Mouse (Mus musculus) limb, embryonic 13.5 days (tissue): ENCODE results near the gene Dlgap4. TPM values are rescaled to one million over a fixed set of nuclear protein-coding genes. Genes with fewer than 3 reads are reported as not detected.

ENCODE experiments used
- ATAC-seq: fragments of 200-750 bp; cut with Nextera tagmentation; 2 replicates; pipeline ENCODE4 v1.8.0; 2017; ENCODE audit warnings: low read depth, moderate number of reproducible peaks, moderate TSS enrichment; ENCODE audit not compliant: low FRiP score
- H3K27ac ChIP-seq: fragments of 300-500 bp; sonication (generic); 2 replicates; pipeline ENCODE4 v1.5.1; 2015; ENCODE audit warnings: inconsistent platforms, mild to moderate bottlenecking, moderate library complexity
- H3K27me3 ChIP-seq: fragments of 300-500 bp; sonication (generic); 2 replicates; pipeline ENCODE4 v1.6.1; 2015; ENCODE audit warnings: mild to moderate bottlenecking, inconsistent platforms
- H3K36me3 ChIP-seq: fragments of 300-500 bp; sonication (generic); 2 replicates; pipeline ENCODE4 v1.6.1; 2015; ENCODE audit warnings: inconsistent platforms, mild to moderate bottlenecking, moderate library complexity
- H3K4me1 ChIP-seq: fragments of 300-500 bp; sonication (generic); 2 replicates; pipeline ENCODE4 v1.6.1; 2015; ENCODE audit warnings: inconsistent platforms
- H3K4me2 ChIP-seq: fragments of 300-500 bp; sonication (generic); replicated peaks from 2 replicates; pipeline ENCODE4 v1.6.1; 2015; ENCODE audit warnings: inconsistent platforms, mild to moderate bottlenecking, moderate library complexity
- H3K4me3 ChIP-seq: fragments of 300-500 bp; sonication (generic); 2 replicates; pipeline ENCODE4 v1.5.1; 2015; ENCODE audit warnings: moderate library complexity, mild to moderate bottlenecking, inconsistent platforms
- H3K9ac ChIP-seq: fragments of 300-500 bp; sonication (generic); 2 replicates; pipeline ENCODE4 v1.6.1; 2015; ENCODE audit warnings: mild to moderate bottlenecking, inconsistent platforms
- H3K9me3 ChIP-seq: fragments of 300-500 bp; sonication (generic); 2 replicates; pipeline ENCODE4 v1.6.1; 2016; ENCODE audit warnings: inconsistent platforms
- WGBS: fragments of 180-500 bp; shearing (Covaris S2); methylation state at CpG from one replicate; pipeline ENCODE4 v1.1.7; 2015; 5-methylcytosine and 5-hydroxymethylcytosine counted together
- polyA plus RNA-seq: library from polyadenylated mRNA; unstranded; fragments of >200 nt; fragmentation: Nextera tagmentation; extraction: Ambion mirVana; gene quantifications from 2 replicates; pipeline ENCODE4 v1.2.1, GENCODE M21; 2015

Dlgap4 gene
- polyA plus RNA-seq, 1 experiment from 2014 or later, result 101 TPM

DNA sequence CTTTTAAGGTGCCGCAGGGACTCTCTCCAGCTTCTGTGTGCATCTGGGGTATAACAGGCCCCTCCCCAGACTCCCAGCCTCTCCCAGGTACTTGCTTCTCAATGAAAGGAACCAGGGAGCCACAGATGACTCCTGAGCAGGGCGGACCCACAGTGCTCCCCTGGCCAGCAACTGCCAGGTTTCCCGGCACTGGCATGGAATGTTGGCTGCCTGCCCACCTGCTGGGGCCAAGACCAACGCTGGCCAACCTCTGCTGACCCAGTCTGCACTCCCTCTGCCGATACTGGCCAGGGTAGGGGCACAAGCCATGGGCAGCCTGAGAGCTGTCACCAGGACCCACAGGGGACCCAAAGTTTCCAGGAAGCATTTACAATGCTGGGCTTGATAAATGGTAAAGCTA lies 7.9 kb downstream of the Dlgap4 start:
- H3K9me3 ChIP-seq, result no peaks in the 10 kb centered on the region
- no peak overlapping the region for H3K27ac ChIP-seq
- H3K9ac ChIP-seq, result no peak overlapping the region
- no peak overlapping the region for H3K4me2 ChIP-seq
- H3K27me3 ChIP-seq, result peaks cover 38% of the 10 kb centered on the region
- ATAC-seq, result no peak
- H3K4me1 ChIP-seq, result no peaks in the 10 kb centered on the region
- no peak overlapping the region for H3K4me3 ChIP-seq
- WGBS, result 56% methylated on average over 5 of the region's 5 CpGs
- H3K36me3 ChIP-seq, result no peaks in the 10 kb centered on the region

DNA sequence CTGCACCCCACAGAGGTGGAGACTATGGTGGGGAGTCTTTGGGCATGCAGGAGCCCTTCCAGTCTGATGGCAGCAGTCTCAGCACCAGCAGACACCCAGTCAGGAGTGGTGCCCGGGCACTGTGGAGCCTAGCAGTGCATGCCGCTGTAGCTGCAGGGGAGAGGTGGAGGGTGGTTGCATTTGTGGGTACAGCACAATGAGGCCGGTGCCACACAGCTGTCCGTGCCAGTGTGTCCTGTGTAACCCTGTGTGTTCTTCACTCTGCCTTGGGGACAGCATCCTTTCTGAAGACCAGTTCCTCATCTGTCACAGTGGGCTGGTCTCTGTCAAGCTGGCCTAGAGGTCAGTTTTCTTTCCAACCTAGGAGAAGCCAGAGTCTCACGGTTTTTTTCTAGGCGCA lies 8.7 kb downstream of the Dlgap4 start:
- no peak overlapping the region for H3K4me3 ChIP-seq
- WGBS, result 88% methylated on average over 6 of the region's 6 CpGs

DNA sequence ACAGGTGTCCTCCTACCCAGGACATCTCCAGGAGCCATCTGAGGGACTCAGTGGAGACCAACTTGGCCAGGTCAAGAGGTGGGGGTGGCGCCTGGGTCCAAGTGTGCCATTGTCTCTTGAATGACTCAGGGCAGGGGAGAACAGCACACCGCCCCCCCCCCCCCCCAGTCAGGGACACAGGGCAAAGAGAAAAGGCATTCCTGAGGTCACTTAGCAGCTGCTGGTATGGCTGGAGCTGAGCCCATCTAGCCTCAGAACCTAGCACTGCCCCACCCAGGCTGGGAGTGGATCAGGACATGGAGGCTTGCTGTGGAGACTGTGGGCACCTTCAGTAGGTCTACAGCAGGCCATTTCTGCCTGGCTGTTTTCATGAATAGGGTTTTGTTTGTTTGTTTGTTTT lies 9.7 kb downstream of the Dlgap4 start:
- Histone ChIP-seq H3K4me2 (no peak overlapping the region), H3K9ac (no peak overlapping the region), H3K27me3 (peaks cover 20% of the 10 kb centered on the region), H3K36me3 (no peaks in the 10 kb centered on the region), H3K4me1 (no peaks in the 10 kb centered on the region), H3K9me3 (no peaks in the 10 kb centered on the region), H3K27ac (no peak overlapping the region), H3K4me3 (no peak overlapping the region)
- no peak for ATAC-seq
- 79% methylated on average over 2 of the region's 2 CpGs for WGBS

More for the DNA sequence above, 8.7 kb downstream of the Dlgap4 start:
- H3K36me3 ChIP-seq, result no peaks in the 10 kb centered on the region
- H3K4me2 ChIP-seq, result no peak overlapping the region
- H3K4me1 ChIP-seq, result no peaks in the 10 kb centered on the region
- ATAC-seq, result no peak
- peaks cover 30% of the 10 kb centered on the region for H3K27me3 ChIP-seq
- no peak overlapping the region for H3K9ac ChIP-seq
- no peak overlapping the region for H3K27ac ChIP-seq
- no peaks in the 10 kb centered on the region for H3K9me3 ChIP-seq

DNA sequence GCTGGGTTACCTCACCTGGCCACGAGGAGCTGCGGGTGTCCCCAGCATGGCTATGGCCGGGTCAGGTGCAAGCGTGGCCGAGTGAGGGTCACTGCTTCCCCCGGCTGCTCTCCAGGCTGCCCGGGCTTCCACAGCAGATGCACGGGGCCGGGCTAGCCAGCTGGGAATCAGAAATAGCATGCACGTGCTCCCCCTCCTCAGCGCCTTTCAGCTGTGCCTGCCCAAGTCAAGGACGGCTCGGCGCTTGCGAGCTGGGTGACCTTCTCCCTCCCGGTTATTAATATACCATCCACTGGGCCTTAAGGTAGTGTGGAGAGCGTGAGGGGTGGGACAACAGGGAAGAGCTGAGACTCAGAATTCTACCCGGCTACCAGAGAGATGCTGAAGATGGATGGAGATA lies 11.8 kb downstream of the Dlgap4 start:
- H3K9ac ChIP-seq, result no peak overlapping the region
- no peak for ATAC-seq
- WGBS, result 82% methylated on average over 18 of the region's 18 CpGs
- no peak overlapping the region for H3K27ac ChIP-seq
- H3K4me3 ChIP-seq, result no peak overlapping the region
- H3K36me3 ChIP-seq, result no peaks in the 10 kb centered on the region
- no peaks in the 10 kb centered on the region for H3K27me3 ChIP-seq
- H3K4me1 ChIP-seq, result no peaks in the 10 kb centered on the region
- H3K9me3 ChIP-seq, result peaks cover 2% of the 10 kb centered on the region; the same call in 1 of the 2 replicates
- H3K4me2 ChIP-seq, result no peak overlapping the region

DNA sequence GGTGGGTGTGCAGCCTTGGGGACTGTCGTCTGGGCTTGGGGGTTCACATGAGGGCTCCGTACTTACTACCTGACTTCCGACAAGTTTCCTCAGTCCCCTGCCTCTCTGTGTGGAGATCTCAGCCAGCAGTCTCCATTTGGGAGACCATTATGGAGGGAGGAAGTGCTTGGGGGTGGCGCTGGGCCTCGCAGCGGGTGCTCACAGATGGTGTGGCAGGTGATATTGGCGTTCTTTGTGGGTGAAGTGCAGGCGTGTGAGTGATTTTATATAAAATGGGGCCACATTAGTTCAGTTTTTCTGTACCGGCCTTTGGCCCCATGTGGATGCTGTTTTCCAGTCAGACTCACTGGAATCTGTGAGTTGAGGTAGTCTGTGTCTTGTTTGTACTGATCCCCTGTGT lies 12.6 kb downstream of the Dlgap4 start:
- 84% methylated on average over 9 of the region's 9 CpGs for WGBS
- H3K27me3 ChIP-seq, result no peaks in the 10 kb centered on the region
- no peaks in the 10 kb centered on the region for H3K4me1 ChIP-seq
- H3K36me3 ChIP-seq, result no peaks in the 10 kb centered on the region
- H3K27ac ChIP-seq, result no peak overlapping the region
- H3K9ac ChIP-seq, result no peak overlapping the region
- H3K4me2 ChIP-seq, result no peak overlapping the region
- ATAC-seq, result no peak
- peaks cover 3% of the 10 kb centered on the region; the same call in 1 of the 2 replicates for H3K9me3 ChIP-seq
- H3K4me3 ChIP-seq, result no peak overlapping the region

DNA sequence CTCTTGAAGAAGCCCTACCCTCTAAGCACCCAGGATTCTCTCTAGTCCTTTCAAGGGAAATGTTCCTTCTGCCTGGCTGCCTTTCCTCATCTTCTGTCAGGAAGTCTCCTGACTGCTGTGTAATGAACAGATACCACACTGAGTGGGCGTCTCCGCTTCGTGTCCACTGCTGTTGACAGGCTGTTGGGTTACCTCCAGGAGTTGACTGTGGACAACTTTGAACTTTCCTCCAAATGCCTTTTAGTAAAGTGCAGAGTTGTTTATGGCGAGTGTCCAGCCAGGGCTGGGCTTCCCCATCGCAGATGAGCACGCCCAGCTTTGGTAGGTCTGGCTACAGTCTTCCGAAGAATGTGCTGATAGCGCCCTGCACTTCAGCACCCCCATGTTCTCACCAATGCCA lies 13.0 kb downstream of the Dlgap4 start:
- no peak for ATAC-seq
- H3K9ac ChIP-seq, result no peak overlapping the region
- H3K9me3 ChIP-seq, result peaks cover 3% of the 10 kb centered on the region; the same call in 1 of the 2 replicates
- no peaks in the 10 kb centered on the region for H3K27me3 ChIP-seq
- no peak overlapping the region for H3K27ac ChIP-seq
- H3K36me3 ChIP-seq, result no peaks in the 10 kb centered on the region
- no peak overlapping the region for H3K4me2 ChIP-seq
- H3K4me1 ChIP-seq, result no peaks in the 10 kb centered on the region
- no peak overlapping the region for H3K4me3 ChIP-seq
- 87% methylated on average over 8 of the region's 8 CpGs for WGBS

DNA sequence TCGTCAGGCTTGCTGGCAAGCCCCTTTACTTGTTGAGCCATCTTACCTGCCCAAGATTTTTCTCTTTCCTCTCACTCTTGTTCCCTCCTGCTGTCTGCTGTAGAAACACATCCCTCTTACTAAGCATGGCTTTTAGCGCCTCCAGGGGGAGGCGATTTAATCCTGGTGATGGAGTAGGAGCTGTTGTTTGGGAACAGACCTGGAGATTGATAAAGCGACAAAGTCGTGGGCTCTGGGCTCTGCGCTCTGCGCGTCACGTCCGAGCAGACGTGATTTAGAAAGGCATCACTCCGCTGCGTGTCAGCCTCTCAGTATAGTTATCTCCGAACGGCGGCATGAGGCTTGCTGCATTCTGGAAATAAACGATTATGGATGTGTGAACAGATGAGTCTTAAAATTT lies 14.4 kb downstream of the Dlgap4 start:
- peaks cover 3% of the 10 kb centered on the region; the same call in 1 of the 2 replicates for H3K9me3 ChIP-seq
- no peak for ATAC-seq
- H3K4me2 ChIP-seq, result no peak overlapping the region
- WGBS, result 69% methylated on average over 17 of the region's 17 CpGs
- no peak overlapping the region for H3K4me3 ChIP-seq
- H3K9ac ChIP-seq, result no peak overlapping the region
- H3K36me3 ChIP-seq, result no peaks in the 10 kb centered on the region
- no peak overlapping the region for H3K27ac ChIP-seq
- no peaks in the 10 kb centered on the region for H3K27me3 ChIP-seq
- no peaks in the 10 kb centered on the region for H3K4me1 ChIP-seq

DNA sequence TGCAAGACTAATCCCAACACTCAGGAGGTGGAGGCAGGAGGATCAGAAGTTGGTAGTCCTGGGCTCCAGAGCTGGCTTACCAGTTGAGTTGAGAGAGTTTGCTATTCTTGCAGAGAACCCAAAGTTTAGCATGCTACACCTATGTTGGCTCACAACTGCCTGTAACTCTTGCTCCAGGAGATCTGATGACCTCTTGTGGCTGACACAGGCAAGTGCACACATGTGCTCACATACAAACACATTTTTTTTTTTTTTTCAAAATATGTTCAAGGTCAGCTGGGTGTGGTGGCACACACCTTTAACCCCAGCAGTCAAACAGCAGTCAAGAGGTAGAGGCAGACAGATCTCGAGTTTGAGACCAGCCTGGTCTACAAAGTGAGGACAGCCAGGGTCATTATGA lies 16.8 kb downstream of the Dlgap4 start:
- 81% methylated on average over 1 of the region's 1 CpGs for WGBS
- no peak for ATAC-seq
- no peak overlapping the region for H3K4me3 ChIP-seq
- H3K4me1 ChIP-seq, result no peaks in the 10 kb centered on the region
- no peaks in the 10 kb centered on the region for H3K36me3 ChIP-seq
- peaks cover 3% of the 10 kb centered on the region; the same call in 1 of the 2 replicates for H3K9me3 ChIP-seq
- H3K27me3 ChIP-seq, result no peaks in the 10 kb centered on the region
- H3K4me2 ChIP-seq, result no peak overlapping the region
- H3K9ac ChIP-seq, result no peak overlapping the region
- H3K27ac ChIP-seq, result no peak overlapping the region

DNA sequence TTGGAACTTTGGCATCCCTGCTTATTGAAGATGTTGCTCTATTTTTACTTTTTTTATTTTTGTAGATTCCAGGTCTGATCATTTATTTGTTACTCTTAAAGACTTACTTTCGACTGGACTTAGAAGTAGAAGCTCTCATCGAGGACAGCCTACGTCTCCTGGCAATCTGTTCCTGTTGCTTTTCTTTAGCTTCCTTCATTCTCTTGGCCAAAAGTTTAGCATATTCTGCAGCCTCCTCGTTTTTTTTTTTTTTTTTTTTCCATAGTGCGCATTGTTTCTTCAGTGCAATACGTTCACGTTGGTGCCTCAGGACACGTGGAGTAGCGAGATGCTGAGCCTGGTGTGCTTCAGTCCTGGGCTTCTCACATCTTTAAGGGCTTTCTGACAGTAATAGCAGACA lies 19.2 kb downstream of the Dlgap4 start:
- H3K4me1 ChIP-seq, result no peaks in the 10 kb centered on the region
- H3K36me3 ChIP-seq, result no peaks in the 10 kb centered on the region
- H3K27me3 ChIP-seq, result no peaks in the 10 kb centered on the region
- no peak for ATAC-seq
- 86% methylated on average over 9 of the region's 9 CpGs for WGBS
- no peak overlapping the region for H3K4me3 ChIP-seq
- no peak overlapping the region for H3K4me2 ChIP-seq
- H3K9me3 ChIP-seq, result peaks cover 3% of the 10 kb centered on the region; the same call in 1 of the 2 replicates
- no peak overlapping the region for H3K27ac ChIP-seq
- no peak overlapping the region for H3K9ac ChIP-seq

DNA sequence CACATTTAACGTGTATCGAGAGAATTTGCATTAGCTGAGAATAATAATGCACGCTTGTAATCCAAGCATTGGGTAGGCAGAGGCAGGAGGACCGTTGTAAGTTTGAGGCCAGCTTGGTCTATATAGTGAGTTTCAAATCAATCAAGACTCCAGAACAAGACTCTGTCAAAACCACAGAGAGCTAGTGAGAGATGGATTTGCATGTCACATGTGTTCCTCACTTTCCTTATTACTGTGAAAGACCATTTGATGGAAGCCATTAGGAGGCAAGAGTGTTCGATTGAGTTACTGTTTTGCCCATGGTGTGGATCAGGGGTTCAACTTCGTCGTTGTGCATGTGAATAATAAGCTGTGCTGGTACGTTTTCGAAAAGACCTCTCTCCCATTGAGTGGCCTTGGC lies 21.6 kb downstream of the Dlgap4 start:
- Histone ChIP-seq H3K36me3 (no peaks in the 10 kb centered on the region), H3K9ac (no peak overlapping the region), H3K4me2 (no peak overlapping the region), H3K4me3 (no peak overlapping the region), H3K27ac (no peak overlapping the region), H3K27me3 (no peaks in the 10 kb centered on the region), H3K9me3 (peaks cover 3% of the 10 kb centered on the region; the same call in 1 of the 2 replicates), H3K4me1 (no peaks in the 10 kb centered on the region)
- ATAC-seq, result no peak
- WGBS, result 84% methylated on average over 9 of the region's 9 CpGs

DNA sequence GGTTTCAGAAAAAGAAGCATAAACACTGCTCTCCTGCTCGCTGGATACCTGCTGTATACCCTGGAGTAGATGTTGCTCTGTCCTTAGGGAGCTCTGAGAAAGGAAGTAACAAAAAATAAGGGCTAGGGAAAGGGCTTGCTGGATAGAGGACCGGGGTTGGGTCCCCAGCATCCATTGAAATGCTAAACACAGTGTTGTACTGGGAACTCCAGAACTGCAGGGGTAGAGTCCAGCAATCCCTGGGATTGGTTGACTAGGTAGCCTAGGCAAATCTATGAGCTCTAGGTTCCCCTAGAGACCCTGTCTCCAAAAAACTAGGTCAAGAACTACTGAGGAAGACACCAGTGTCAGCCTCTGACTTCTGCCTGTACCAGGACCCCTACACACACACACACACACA lies 27.6 kb downstream of the Dlgap4 start:
- H3K9me3 ChIP-seq, result no peaks in the 10 kb centered on the region
- H3K4me1 ChIP-seq, result peaks cover 26% of the 10 kb centered on the region
- no peak overlapping the region for H3K27ac ChIP-seq
- no peak overlapping the region for H3K4me3 ChIP-seq
- no peak overlapping the region for H3K4me2 ChIP-seq
- ATAC-seq, result no peak
- peaks cover 22% of the 10 kb centered on the region for H3K27me3 ChIP-seq
- H3K36me3 ChIP-seq, result no peaks in the 10 kb centered on the region
- WGBS, result 65% methylated on average over 2 of the region's 2 CpGs
- no peak overlapping the region for H3K9ac ChIP-seq

DNA sequence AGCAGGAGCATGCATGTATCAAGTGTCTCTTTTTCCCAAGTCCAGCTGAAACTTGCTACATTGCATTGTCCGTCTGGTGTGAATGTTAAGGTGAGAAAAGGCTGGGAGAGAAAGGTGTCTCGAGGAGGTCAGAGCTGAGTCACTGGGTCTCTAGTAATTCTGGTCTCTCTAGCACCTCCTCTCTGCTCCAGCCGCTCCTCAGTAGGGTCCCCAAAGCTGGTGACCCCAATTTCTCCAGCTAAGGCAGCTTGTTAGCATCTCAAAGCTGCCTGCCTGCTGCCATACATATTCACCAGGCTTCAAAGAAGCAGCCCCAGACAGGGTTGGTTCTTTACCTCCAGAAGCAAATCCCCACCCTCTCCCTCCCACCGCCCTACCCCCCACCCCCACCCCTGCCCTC lies 29.4 kb downstream of the Dlgap4 start:
- Histone ChIP-seq H3K9me3 (no peaks in the 10 kb centered on the region), H3K27ac (no peak overlapping the region), H3K4me3 (no peak overlapping the region), H3K4me1 (peaks cover 26% of the 10 kb centered on the region), H3K4me2 (no peak overlapping the region), H3K27me3 (peaks cover 31% of the 10 kb centered on the region), H3K36me3 (no peaks in the 10 kb centered on the region), H3K9ac (no peak overlapping the region)
- 11% methylated on average over 4 of the region's 4 CpGs for WGBS
- no peak for ATAC-seq

DNA sequence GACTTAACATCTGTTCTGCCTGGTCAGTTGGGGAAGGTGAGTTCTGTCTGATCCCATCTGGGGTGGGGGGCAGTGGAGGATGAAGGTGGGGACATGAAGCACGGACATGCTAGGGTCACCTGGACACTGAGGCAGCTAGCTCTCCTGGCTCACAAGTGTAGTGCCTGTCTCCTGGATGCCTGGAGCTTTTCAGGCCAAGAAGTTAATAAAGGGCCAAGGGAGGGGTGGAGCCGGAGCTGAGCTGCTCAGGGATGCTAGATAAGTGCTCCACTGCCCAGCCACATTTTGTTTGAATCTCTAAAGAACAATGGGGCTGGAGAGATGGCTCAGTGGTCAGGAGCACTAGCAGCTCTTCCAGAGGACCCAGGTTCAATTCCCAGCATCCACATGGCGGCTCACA lies 29.9 kb downstream of the Dlgap4 start:
- ATAC-seq, result no peak
- Histone ChIP-seq H3K9ac (no peak overlapping the region), H3K27ac (no peak overlapping the region), H3K9me3 (no peaks in the 10 kb centered on the region), H3K36me3 (no peaks in the 10 kb centered on the region), H3K27me3 (peaks cover 36% of the 10 kb centered on the region), H3K4me3 (no peak overlapping the region), H3K4me1 (peaks cover 26% of the 10 kb centered on the region), H3K4me2 (no peak overlapping the region)
- WGBS, result 36% methylated on average over 3 of the region's 3 CpGs
